Mouse (Mus musculus): ENCODE data around the gene Irx6. TPM values are rescaled to one million over a fixed set of nuclear protein-coding genes. Genes with fewer than 3 reads are reported as not detected.

Gene Irx6
- total and polyA plus RNA-seq, 3 experiments, result not detected

DNA sequence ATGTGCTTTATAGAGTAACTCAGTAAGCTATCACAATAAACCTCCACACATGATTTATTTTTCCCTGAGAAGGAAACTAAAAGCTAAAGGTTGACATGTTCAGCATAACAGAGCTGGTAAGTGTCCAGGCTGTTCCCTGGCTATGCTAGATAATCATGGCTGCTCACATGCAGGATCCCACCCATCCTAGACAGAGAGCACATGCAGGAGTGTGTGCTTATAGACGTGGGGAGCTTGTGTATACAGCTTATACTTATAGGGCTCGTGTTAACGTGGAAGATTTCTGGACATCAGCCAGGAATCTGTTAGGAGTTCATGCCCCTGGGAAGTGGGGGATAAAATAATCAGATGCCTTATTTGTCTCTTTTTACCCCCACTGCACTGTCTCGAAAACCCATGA is 9.9 kb upstream of the Irx6 start:
- H3K79me2 ChIP-seq (ENCODE audit: control insufficient read depth, insufficient read depth, low read length, poor library complexity), result no peaks in the 10 kb centered on the region
- no peaks in the 10 kb centered on the region for H3K27me3 ChIP-seq (ENCODE audit: control insufficient read depth in 1 of 2, insufficient read depth in 2 of 2, low read length in 2 of 2)
- no peak for DNase-seq (ENCODE audit: low read depth, low spot score)
- H3K4me1 ChIP-seq (ENCODE audit: control insufficient read depth in 1 of 2, insufficient read depth in 2 of 2, low read length in 2 of 2), result no peaks in the 10 kb centered on the region
- H3K9me3 ChIP-seq (replicated peaks; ENCODE audit: insufficient read depth, low read length), result no peaks in the 10 kb centered on the region
- no peak overlapping the region for H3K9ac ChIP-seq (ENCODE audit: control insufficient read depth, low read depth, low read length, poor library complexity, severe bottlenecking)
- H3K4me3 ChIP-seq (ENCODE audit: control insufficient read depth in 1 of 2, insufficient read depth in 1 of 2, low read depth in 2 of 2, low read length in 2 of 2), result no peak overlapping the region
- TF ChIP-seq ZC3H11A (IDR thresholded peaks at IDR 0.05; ENCODE audit: low read depth, low read length) (no peak), MYB (IDR thresholded peaks at IDR 0.05; ENCODE audit: low read depth, low read length) (no peak), ZMIZ1 (IDR thresholded peaks at IDR 0.05; ENCODE audit: low read depth, low read length) (no peak), POLR2AphosphoS5 (IDR thresholded peaks at IDR 0.05; ENCODE audit: borderline replicate concordance, low read depth, low read length) (no peak), MXI1 (IDR thresholded peaks at IDR 0.05; ENCODE audit: low read depth, low read length) (no peak), MAZ (IDR thresholded peaks at IDR 0.05; ENCODE audit: low read depth, low read length) (no peak), POLR2AphosphoS2 (IDR thresholded peaks at IDR 0.05; ENCODE audit: low read length) (no peak), GATA1 (IDR thresholded peaks at IDR 0.05; ENCODE audit: low read depth, low read length) (no peak)
- no peaks in the 10 kb centered on the region for H3K36me3 ChIP-seq (ENCODE audit: control insufficient read depth in 1 of 2, insufficient read depth in 2 of 2, low read length in 2 of 2)
- H3K27ac ChIP-seq (ENCODE audit: control insufficient read depth, low read depth, low read length), result no peak overlapping the region

DNA sequence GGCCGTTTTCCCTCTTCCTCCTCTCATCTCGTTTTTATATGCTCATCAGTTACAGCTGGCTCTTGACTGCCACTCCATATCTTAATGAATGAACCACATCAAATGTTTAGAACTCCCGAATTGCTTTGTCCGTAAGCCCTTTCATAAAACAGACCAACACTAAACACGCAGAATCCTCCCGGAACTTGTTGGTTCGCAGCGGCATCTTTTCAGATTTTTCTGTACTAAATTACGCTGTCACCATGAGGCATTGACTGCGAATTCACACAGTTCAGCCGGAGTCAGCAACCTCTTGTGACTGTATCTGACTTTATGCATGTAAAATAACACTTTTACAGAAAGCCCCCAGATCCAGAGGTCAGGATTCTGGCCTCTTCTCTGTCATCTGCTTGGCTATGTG is 3.9 kb upstream of the Irx6 start:
- H3K4me3 ChIP-seq (ENCODE audit: control insufficient read depth in 1 of 2, insufficient read depth in 1 of 2, low read depth in 2 of 2, low read length in 2 of 2), result no peak overlapping the region
- H3K36me3 ChIP-seq (ENCODE audit: control insufficient read depth in 1 of 2, insufficient read depth in 2 of 2, low read length in 2 of 2), result no peaks in the 10 kb centered on the region
- H3K27ac ChIP-seq (ENCODE audit: control insufficient read depth, low read depth, low read length), result no peak overlapping the region
- no peaks in the 10 kb centered on the region for H3K79me2 ChIP-seq (ENCODE audit: control insufficient read depth, insufficient read depth, low read length, poor library complexity)
- H3K4me1 ChIP-seq (ENCODE audit: control insufficient read depth in 1 of 2, insufficient read depth in 2 of 2, low read length in 2 of 2), result no peaks in the 10 kb centered on the region
- H3K27me3 ChIP-seq (ENCODE audit: control insufficient read depth in 1 of 2, insufficient read depth in 2 of 2, low read length in 2 of 2), result no peaks in the 10 kb centered on the region; a peak in 1 of 4 replicates
- no peaks in the 10 kb centered on the region for H3K9me3 ChIP-seq (replicated peaks; ENCODE audit: insufficient read depth, low read length)
- no peak overlapping the region for H3K9ac ChIP-seq (ENCODE audit: control insufficient read depth, low read depth, low read length, poor library complexity, severe bottlenecking)
- TF ChIP-seq ZKSCAN1 (IDR thresholded peaks at IDR 0.05; ENCODE audit: low read depth, low read length), result no peak
- TF ChIP-seq POLR2A (IDR thresholded peaks at IDR 0.05; ENCODE audit: control insufficient read depth in 1 of 2, insufficient read depth in 1 of 2, low read depth in 1 of 2, low read length in 2 of 2, poor library complexity in 1 of 2), result no peak
- no peak for TF ChIP-seq TCF12 (IDR thresholded peaks at IDR 0.05; ENCODE audit: low read depth, low read length)
- TF ChIP-seq GABPA (IDR thresholded peaks at IDR 0.05; ENCODE audit: low read depth, low read length), result no peak
- no peak for TF ChIP-seq MAZ (IDR thresholded peaks at IDR 0.05; ENCODE audit: low read depth, low read length)
- no peak for TF ChIP-seq TBP (IDR thresholded peaks at IDR 0.05; ENCODE audit: low read depth, low read length)
- no peak for TF ChIP-seq MYB (IDR thresholded peaks at IDR 0.05; ENCODE audit: low read depth, low read length)
- no peak for TF ChIP-seq USF2 (IDR thresholded peaks at IDR 0.05; ENCODE audit: borderline replicate concordance in 1 of 2, insufficient read depth in 1 of 2, low read depth in 1 of 2, low read length in 2 of 2)
- no peak for TF ChIP-seq SIN3A (IDR thresholded peaks at IDR 0.05; ENCODE audit: low read length)
- TF ChIP-seq MAFK (IDR thresholded peaks at IDR 0.05; ENCODE audit: borderline replicate concordance, low read depth, low read length), result no peak
- no peak for TF ChIP-seq SMC3 (IDR thresholded peaks at IDR 0.05; ENCODE audit: low read depth, low read length)
- TF ChIP-seq CTCF (IDR thresholded peaks at IDR 0.05 in 2 of 3, conservative IDR thresholded peaks at IDR 0.05 in 1 of 3; ENCODE audit: control insufficient read depth in 1 of 3, insufficient read depth in 1 of 3, low read depth in 2 of 3, low read length in 3 of 3, poor library complexity in 1 of 3, severe bottlenecking in 1 of 3), result no peak
- no peak for TF ChIP-seq ETS1 (IDR thresholded peaks at IDR 0.05; ENCODE audit: low read depth, low read length)
- TF ChIP-seq MAX (IDR thresholded peaks at IDR 0.05; ENCODE audit: low read length), result no peak
- no peak for TF ChIP-seq USF1 (IDR thresholded peaks at IDR 0.05; ENCODE audit: low read depth, low read length)
- TF ChIP-seq EP300 (IDR thresholded peaks at IDR 0.05; ENCODE audit: low read depth in 1 of 2, low read length in 2 of 2), result no peak
- no peak for TF ChIP-seq UBTF (IDR thresholded peaks at IDR 0.05; ENCODE audit: borderline replicate concordance, insufficient read depth, low read depth, low read length)
- no peak for DNase-seq (ENCODE audit: low read depth, low spot score)
